Mouse (Mus musculus): ENCODE measurements around the gene Gys2. TPM values are rescaled to one million over a fixed set of nuclear protein-coding genes. Genes with fewer than 3 reads are reported as not detected.

Gene Gys2
- polyA plus RNA-seq (2012; rRNA removed; ENCODE audit: low replicate concordance): 0.07 TPM in 1 of 2 replicates, not detected in the other

DNA sequence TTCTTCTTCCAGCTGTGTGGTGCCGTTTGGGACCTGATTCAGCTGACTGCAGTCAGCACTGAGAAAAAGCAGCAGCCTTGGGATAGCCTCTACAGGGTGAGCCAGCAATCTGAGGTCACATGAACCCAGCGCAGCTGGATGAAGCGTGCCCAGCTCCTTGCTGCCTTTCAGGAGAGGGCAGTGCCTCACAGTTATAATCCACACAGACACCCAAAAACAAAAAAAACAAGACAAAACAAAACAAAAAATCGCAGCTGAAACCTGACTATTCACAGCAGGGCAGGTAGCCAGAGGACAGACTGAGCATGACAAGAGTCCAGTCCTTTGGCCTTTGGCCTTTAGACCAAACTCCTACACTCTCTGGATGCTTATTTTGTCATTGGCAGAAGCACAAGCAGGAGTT is at the start of gene Gys2:
Gene Gys2 (minus strand): TSS at position 309 of the 403 bp plus-strand sequence.

DNA sequence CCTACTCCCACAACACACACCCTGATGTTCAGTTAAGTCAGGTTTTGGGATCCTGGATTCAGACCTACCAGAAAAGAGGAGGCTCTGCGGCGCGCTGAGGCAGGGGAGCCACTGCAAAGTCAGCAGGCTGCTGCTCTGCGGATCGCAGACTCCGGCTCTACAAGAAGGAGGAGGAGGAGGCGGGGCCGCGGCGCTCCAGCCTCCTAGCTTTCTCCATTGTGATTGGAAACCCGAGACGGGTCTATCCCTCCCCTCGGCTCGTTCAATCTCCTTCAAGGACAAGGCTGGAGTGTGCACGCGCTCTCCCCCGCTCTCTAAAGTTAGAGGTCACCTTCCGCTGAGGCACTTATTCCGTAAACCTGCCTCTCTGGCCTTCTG is 34.9 kb upstream of the Gys2 start, which contains the start of gene Ldhb:
Gene Ldhb (minus strand): TSS at position 173 of the 378 bp plus-strand sequence.

DNA sequence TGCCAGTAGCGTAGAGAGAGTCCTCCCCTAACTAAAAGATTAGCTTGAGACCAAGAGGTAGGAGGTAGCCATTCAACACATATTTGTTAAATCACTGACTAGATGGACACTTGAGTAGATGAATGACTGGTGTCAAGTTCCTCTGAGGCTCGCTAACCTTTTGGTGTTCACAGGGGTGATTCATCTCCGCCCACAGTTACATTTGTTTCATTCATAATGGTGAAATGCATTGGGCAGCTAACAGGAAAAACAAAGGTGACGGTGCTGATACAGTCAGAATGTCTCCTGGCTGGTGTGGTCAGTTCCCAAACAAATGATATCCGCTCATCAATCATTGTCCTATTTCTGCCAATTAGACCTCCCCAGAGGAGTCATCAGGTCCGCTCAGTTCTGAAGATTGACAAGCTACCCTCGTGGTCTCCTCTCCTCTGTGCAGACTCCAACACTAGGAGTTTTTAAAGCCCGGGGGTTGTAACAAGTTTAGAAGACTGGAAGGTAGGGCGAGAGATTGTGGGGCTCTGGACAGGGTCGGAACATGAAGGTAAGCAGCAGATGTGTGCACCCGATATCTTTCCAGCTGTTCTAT is 59.9 kb downstream of the Gys2 start, which contains the start of gene Spx:
Gene Spx (plus strand): TSS at position 536 of the 586 bp plus-strand sequence.

DNA sequence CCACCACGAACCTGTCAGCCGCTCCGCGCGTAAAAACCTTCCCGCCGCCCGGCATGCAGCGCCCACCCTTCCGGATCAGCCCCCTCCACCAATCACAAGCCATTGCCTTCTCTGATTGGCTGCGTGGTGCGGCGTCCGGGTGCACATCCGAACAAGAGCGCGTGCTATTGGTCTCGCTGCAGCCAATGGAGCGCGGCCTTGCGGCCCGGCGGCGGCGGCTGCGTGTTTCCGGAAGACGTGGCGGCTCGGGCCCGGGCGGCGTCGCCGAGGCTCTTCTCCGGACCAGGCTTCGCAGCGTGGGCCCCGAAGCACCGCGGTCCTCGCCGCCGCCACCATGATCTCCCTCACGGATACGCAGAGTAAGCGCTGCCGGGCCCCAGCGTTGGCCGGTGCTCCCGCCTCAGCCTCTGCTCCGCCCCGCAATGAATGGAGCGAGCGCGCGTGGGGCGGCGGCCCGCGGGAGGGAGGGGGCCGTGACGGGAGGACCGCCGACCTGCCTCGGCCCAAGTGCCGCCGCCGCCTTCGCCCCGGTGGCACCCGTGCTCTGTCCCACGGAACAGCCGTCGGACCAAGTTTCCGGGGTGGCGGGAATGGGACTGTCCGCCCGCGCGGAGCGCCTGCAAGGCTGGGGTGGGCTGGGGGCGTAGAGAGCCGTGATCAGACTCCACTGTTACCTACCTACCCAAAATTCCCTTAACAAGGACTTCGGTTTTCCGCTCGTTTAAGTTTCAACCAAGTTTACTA is 85.7 kb downstream of the Gys2 start, which contains the start of the genes Recql and Golt1b:
Gene Recql (minus strand): TSS at position 77 of the 744 bp plus-strand sequence.
Gene Golt1b (plus strand): TSS at position 211 of the 744 bp plus-strand sequence.

Other genes starting within 250 kb of the Gys2 start
- 1.6 and 2.7 TPM in 2 replicates for gene Iapp, start 174.7 kb downstream of the Gys2 start, polyA plus RNA-seq (2012; rRNA removed; ENCODE audit: low replicate concordance)
- not detected in 2 replicates for gene Slco1a5, start 150.1 kb downstream of the Gys2 start, polyA plus RNA-seq (2012; rRNA removed; ENCODE audit: low replicate concordance)
- gene Pyroxd1, start 127.5 kb downstream of the Gys2 start, polyA plus RNA-seq (2012; rRNA removed; ENCODE audit: low replicate concordance): 3.1 and 4.6 TPM in 2 replicates
- gene Recql, start 86.0 kb downstream of the Gys2 start, polyA plus RNA-seq (2012; rRNA removed; ENCODE audit: low replicate concordance): 1.2 and 1.4 TPM in 2 replicates
- gene Golt1b, start 85.9 kb downstream of the Gys2 start, polyA plus RNA-seq (2012; rRNA removed; ENCODE audit: low replicate concordance): 1.1 and 2.0 TPM in 2 replicates
- gene Spx, start 59.7 kb downstream of the Gys2 start, polyA plus RNA-seq (2012; rRNA removed; ENCODE audit: low replicate concordance): 0.06 and 0.09 TPM in 2 replicates
- gene Ldhb, start 34.8 kb upstream of the Gys2 start, polyA plus RNA-seq (2012; rRNA removed; ENCODE audit: low replicate concordance): 12.7 and 13.8 TPM in 2 replicates
- 3.7 and 7.7 TPM in 2 replicates for gene Kcnj8, start 98.5 kb upstream of the Gys2 start, polyA plus RNA-seq (2012; rRNA removed; ENCODE audit: low replicate concordance)
- 0.59 and 3.4 TPM in 2 replicates for gene Abcc9, start 229.2 kb upstream of the Gys2 start, polyA plus RNA-seq (2012; rRNA removed; ENCODE audit: low replicate concordance)

Data from duodenum, adult 2 months (tissue).